Mouse (Mus musculus) lung, embryonic 14.5 days (tissue): ENCODE measurements around the gene Gucy2c. TPM values are rescaled to one million over a fixed set of nuclear protein-coding genes. Genes with fewer than 3 reads are reported as not detected.
"Not testable (repeated sequence)": the region's sequence is repeated elsewhere in the genome, so short reads cannot be mapped to it uniquely, and the experiment has no call there.

ENCODE experiments used
- ATAC-seq: fragments of 200-750 bp; cut with Nextera tagmentation; 2 replicates; pipeline ENCODE4 v1.8.0; 2017; ENCODE audit warnings: mild to moderate bottlenecking, moderate TSS enrichment, moderate library complexity; ENCODE audit not compliant: insufficient read depth
- DNase-seq: peaks from one replicate; pipeline ENCODE4 v3.0.0-alpha.2; 2015
- H3K27ac ChIP-seq: fragments of 300-500 bp; sonication (generic); 2 replicates; pipeline ENCODE4 v1.5.1; 2014; ENCODE audit warnings: low read depth, mild to moderate bottlenecking, moderate library complexity
- H3K27me3 ChIP-seq: fragments of 300-500 bp; sonication (generic); 2 replicates; pipeline ENCODE4 v1.6.1; 2014; ENCODE audit warnings: low read length, control low read depth; ENCODE audit not compliant: insufficient read depth
- H3K36me3 ChIP-seq: fragments of 300-500 bp; sonication (generic); 2 replicates; pipeline ENCODE4 v1.6.1; 2014; ENCODE audit warnings: control low read depth; ENCODE audit not compliant: insufficient read depth
- H3K4me1 ChIP-seq: fragments of 300-500 bp; sonication (generic); 2 replicates; pipeline ENCODE4 v1.6.1; 2014; ENCODE audit warnings: antibody characterized with exemption, control low read depth; ENCODE audit not compliant: insufficient read depth
- H3K4me2 ChIP-seq: fragments of 300-500 bp; sonication (generic); 2 replicates; pipeline ENCODE4 v1.6.1; 2014; ENCODE audit warnings: mild to moderate bottlenecking
- H3K4me3 ChIP-seq: fragments of 300-500 bp; sonication (generic); 2 replicates; pipeline ENCODE4 v1.5.1; 2014; ENCODE audit warnings: low read depth, low read length
- H3K9ac ChIP-seq: fragments of 300-500 bp; sonication (generic); 2 replicates; pipeline ENCODE4 v1.6.1; 2014
- H3K9me3 ChIP-seq: fragments of 300-500 bp; sonication (generic); 2 replicates; pipeline ENCODE4 v1.6.1; 2016; ENCODE audit warnings: low read depth, low read length, control low read depth
- CTCF ChIP-seq: IDR thresholded peaks from 2 replicates; pipeline ENCODE4 v1.5.1; 2016; ENCODE audit warnings: antibody characterized with exemption, low read depth
- WGBS: fragments of 180-500 bp; shearing (Covaris S2); extraction: QIAGEN DNeasy Blood & Tissue Kit; methylation state at CpG from one replicate; pipeline ENCODE4 v1.1.7; 2014; 5-methylcytosine and 5-hydroxymethylcytosine counted together
- polyA plus RNA-seq: library from polyadenylated mRNA; unstranded; fragments of >200 nt; fragmentation: Nextera tagmentation; extraction: Ambion mirVana; gene quantifications from 2 replicates; pipeline ENCODE4 v1.2.1, GENCODE M21; 2014

Gucy2c gene
- polyA plus RNA-seq, 1 experiment from 2014 or later, result 0.08 TPM

DNA sequence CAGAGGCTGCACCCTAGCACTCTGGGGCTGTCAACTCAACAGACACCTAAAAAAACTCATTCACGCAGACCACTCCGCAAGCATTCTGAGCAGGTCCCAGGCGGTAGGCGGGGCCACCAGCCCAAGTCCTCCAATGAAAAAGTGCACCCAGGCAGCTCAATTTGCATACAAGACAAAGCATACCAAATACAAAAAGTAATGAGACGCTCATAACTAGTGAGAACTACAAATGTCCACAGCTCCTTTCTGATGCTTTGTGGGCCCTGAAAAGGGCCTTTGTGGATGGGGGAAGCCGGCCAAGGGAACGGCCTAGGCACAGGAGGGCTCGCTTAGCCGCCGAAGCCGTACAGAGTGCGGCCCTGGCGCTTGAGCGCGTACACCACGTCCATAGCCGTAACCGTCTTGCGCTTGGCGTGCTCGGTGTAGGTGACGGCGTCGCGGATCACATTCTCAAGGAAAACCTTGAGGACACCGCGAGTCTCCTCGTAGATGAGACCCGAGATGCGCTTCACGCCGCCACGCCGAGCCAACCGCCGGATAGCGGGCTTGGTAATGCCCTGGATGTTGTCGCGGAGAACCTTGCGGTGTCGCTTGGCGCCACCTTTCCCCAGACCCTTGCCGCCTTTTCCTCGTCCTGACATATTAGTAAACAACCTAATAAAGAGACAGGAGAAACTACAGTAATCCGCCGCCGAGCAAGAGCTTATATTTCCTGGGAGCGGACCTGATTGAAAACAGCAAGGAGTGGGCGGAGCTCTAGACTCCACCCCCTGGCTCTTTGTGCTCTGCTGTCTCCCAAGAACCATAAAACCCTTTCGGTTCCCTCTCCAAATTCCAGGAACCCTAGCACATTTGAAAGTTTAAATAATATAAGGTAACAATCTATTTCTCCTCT lies 22.4 kb upstream of the Gucy2c start, which contains the start of gene Hist4h4:
Hist4h4 (minus strand) TSS at position 677 of the 895 bp plus-strand sequence.
- H3K27ac ChIP-seq, result peak within 1 kb of the TSS; percentile 100
- H3K9me3 ChIP-seq, result no peaks in the 10 kb centered on the region
- peak within 1 kb of the TSS; percentile 98 for H3K9ac ChIP-seq
- under 1% methylated on average over 50 of the region's 50 CpGs for WGBS
- peak within 1 kb of the TSS; percentile 72 for H3K4me3 ChIP-seq
- H3K4me1 ChIP-seq, result peaks cover 12% of the 10 kb centered on the region
- DNase-seq (peak; percentile 98), ATAC-seq (peak; percentile 74)
- H3K36me3 ChIP-seq, result no peaks in the 10 kb centered on the region
- TF ChIP-seq CTCF, result no peak
- peak within 1 kb of the TSS; percentile 92 for H3K4me2 ChIP-seq
- H3K27me3 ChIP-seq, result no peaks in the 10 kb centered on the region

DNA sequence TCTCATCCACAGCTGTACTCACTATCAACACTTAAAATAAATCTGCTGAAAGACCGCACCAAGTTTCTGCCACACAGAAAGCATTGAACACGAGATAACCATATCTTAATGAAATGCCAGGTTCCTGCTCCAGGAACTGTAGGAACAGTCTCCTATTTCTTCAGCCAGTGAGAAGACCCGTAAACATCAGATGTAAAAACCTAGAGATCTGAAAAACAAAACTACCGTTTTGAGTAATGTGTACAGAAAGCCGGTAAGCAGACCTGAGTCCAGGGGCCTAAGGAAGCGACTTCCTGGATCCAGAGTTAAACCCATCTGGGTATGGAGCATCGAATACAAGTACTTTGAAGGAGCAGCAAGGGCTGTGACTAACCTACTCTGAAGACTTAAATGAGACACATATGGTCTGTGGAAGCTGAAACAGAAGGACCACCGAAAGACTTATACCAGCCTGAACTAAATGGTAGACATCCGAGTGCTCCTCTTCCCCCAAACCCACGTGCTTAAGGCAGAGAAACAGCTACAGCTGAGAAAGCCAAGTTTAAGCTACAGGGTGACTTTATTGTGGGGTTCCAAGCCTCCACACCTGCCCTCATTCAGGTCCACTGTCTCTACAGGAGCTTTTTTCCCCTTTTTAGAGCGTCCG lies 21.7 kb upstream of the Gucy2c start:
- Histone ChIP-seq H3K27me3 (no peaks in the 10 kb centered on the region), H3K4me3 (peak overlapping the region; percentile 72), H3K4me1 (peaks cover 12% of the 10 kb centered on the region), H3K27ac (peak overlapping the region; percentile 100), H3K4me2 (peak overlapping the region; percentile 92), H3K36me3 (no peaks in the 10 kb centered on the region), H3K9me3 (no peaks in the 10 kb centered on the region), H3K9ac (peak overlapping the region; percentile 98)
- peak; percentile 51 for DNase-seq
- no peak for TF ChIP-seq CTCF
- WGBS, result 11% methylated on average over 12 of the region's 12 CpGs
- no peak for ATAC-seq

GRCm38 (mm10) chr6:136801274-136801673 lies 19.7 kb upstream of the Gucy2c start:
- no peak for TF ChIP-seq CTCF
- H3K27ac ChIP-seq, result no peak overlapping the region
- WGBS, result 57% methylated on average over 6 of the region's 6 CpGs
- H3K4me1 ChIP-seq, result peaks cover 9% of the 10 kb centered on the region; the same call in 1 of the 2 replicates
- no peaks in the 10 kb centered on the region for H3K36me3 ChIP-seq
- ATAC-seq (no peak), DNase-seq (no peak)
- H3K27me3 ChIP-seq, result no peaks in the 10 kb centered on the region
- no peak overlapping the region for H3K9ac ChIP-seq
- H3K4me2 ChIP-seq, result no peak overlapping the region
- H3K9me3 ChIP-seq, result no peaks in the 10 kb centered on the region
- H3K4me3 ChIP-seq, result no peak overlapping the region

GRCm38 (mm10) chr6:136800710-136801109 lies 19.1 kb upstream of the Gucy2c start:
- 79% methylated on average over 8 of the region's 8 CpGs for WGBS
- Histone ChIP-seq H3K4me1 (peaks cover 9% of the 10 kb centered on the region; the same call in 1 of the 2 replicates), H3K27ac (no peak overlapping the region), H3K27me3 (no peaks in the 10 kb centered on the region), H3K9ac (no peak overlapping the region), H3K9me3 (no peaks in the 10 kb centered on the region), H3K4me3 (no peak overlapping the region), H3K36me3 (no peaks in the 10 kb centered on the region), H3K4me2 (no peak overlapping the region)
- no peak for TF ChIP-seq CTCF
- no peak for ATAC-seq
- DNase-seq, result no peak

- H3K27ac ChIP-seq, H3K36me3 ChIP-seq, H3K9me3 ChIP-seq, ATAC-seq, H3K4me3 ChIP-seq, H3K4me1 ChIP-seq, DNase-seq, H3K4me2 ChIP-seq, H3K9ac ChIP-seq, H3K27me3 ChIP-seq: not testable (repeated sequence)
- WGBS, result 81% methylated on average over 3 of the region's 3 CpGs
Observed at GRCm38 (mm10) chr6:136797874-136798693, 16.5 kb upstream of the Gucy2c start.

- Histone ChIP-seq H3K4me1 (peaks cover 9% of the 10 kb centered on the region), H3K4me3 (no peak overlapping the region), H3K4me2 (no peak overlapping the region), H3K9ac (no peak overlapping the region), H3K36me3 (no peaks in the 10 kb centered on the region), H3K27me3 (no peaks in the 10 kb centered on the region), H3K27ac (no peak overlapping the region), H3K9me3 (no peaks in the 10 kb centered on the region)
- 55% methylated on average over 6 of the region's 6 CpGs for WGBS
- DNase-seq (no peak), ATAC-seq (no peak)
- no peak for TF ChIP-seq CTCF
Observed at GRCm38 (mm10) chr6:136795850-136796249, 14.3 kb upstream of the Gucy2c start.
